Comparison of ENCODE assay signal across 9 mouse cellular contexts in genomic region chr12:109748326-109749059, GRCm38 (mm10).
DNase-seq lines count a peak whose midpoint lies in the region; ATAC-seq and TF ChIP-seq lines count a peak whose summit lies in the region.
"Had no signal": no experiment of that assay in that cellular context is flagged by ENCODE, and none has a peak within 500 bp of the region (broad histone marks: within the 10 kb centered on the region; RNA-seq: fewer than 3 reads in every experiment).

No protein-coding gene starts in this region.

- H3K9ac ChIP-seq in intestine, embryonic 15.5 days = no peak overlapping the region
- H3K9ac ChIP-seq: heart, embryonic 15.5 days had no signal

- H3K4me1 ChIP-seq in intestine, embryonic 15.5 days (replicated peaks) = peaks cover 37% of the 10 kb centered on the region

- TF ChIP-seq POLR2A in brain, embryonic 14.5 days (IDR thresholded peaks at IDR 0.05; ENCODE audit: borderline replicate concordance, extremely low read depth, insufficient read depth, insufficient read length, poor library complexity, severe bottlenecking) = no peak

- H3K27ac ChIP-seq in intestine, embryonic 15.5 days = peak overlapping the region; percentile 72
- H3K27ac ChIP-seq: heart, embryonic 15.5 days had no signal

- H3K9me3 ChIP-seq in intestine, embryonic 15.5 days = no peaks in the 10 kb centered on the region
- H3K9me3 ChIP-seq: heart, embryonic 15.5 days had no signal

- 49% methylated on average over 12 of the region's 12 CpGs for WGBS in intestine, embryonic 15.5 days

- H3K27me3 ChIP-seq in intestine, embryonic 15.5 days (replicated peaks) = no peaks in the 10 kb centered on the region
- H3K27me3 ChIP-seq: heart, embryonic 15.5 days had no signal

- DNase-seq in frontal cortex, postnatal 14 days (ENCODE audit: low spot score in 2 of 2) = no peak
- DNase-seq in brain, embryonic 14.5 days (ENCODE audit: low read depth) = peak; percentile 83
- peak; percentile 12 to 51 for DNase-seq in lung, postnatal 4 days
- no peak for DNase-seq in Muller cell, postnatal 12 days (ENCODE audit: inconsistent ontology term)
- no peak for DNase-seq in adipocyte (ENCODE audit: low spot score)

- no peaks in the 10 kb centered on the region for H3K36me3 ChIP-seq in intestine, embryonic 15.5 days
- H3K36me3 ChIP-seq: heart, embryonic 15.5 days had no signal

- 0 out of 2 replicates have a peak, but pooled peaks have one; percentile 34 for ATAC-seq in frontal cortex, adult (ENCODE audit: low TSS enrichment)
- ATAC-seq in intestine, embryonic 15.5 days = no peak
- ATAC-seq in erythroblast, adult 5-6 weeks (replicated peaks; ENCODE audit: low FRiP score, poor library complexity, severe bottlenecking) = no peak

- H3K4me2 ChIP-seq in intestine, embryonic 15.5 days (replicated peaks) = 0 out of 2 replicates have a peak overlapping the region, but pooled peaks have one; percentile 42
- H3K4me2 ChIP-seq: heart, embryonic 15.5 days had no signal

- TF ChIP-seq CTCF in brain, embryonic 14.5 days (IDR thresholded peaks at IDR 0.05; ENCODE audit: borderline replicate concordance, extremely low read depth, insufficient read depth, insufficient read length) = no peak

- H3K4me3 ChIP-seq in intestine, embryonic 15.5 days (replicated peaks) = no peak overlapping the region
- H3K4me3 ChIP-seq: heart, embryonic 15.5 days had no signal

Comparison
In these comparisons a context has a peak if more than half of its experiments do, and no peak if none do; other contexts are left out.
1. DNase-seq: peak in brain, embryonic 14.5 days (single experiment) and lung, postnatal 4 days (2 of 2); none in frontal cortex, postnatal 14 days (0 of 2), Muller cell, postnatal 12 days (single experiment) and adipocyte (single experiment).